ENCODE assay signal across 24 mouse cellular contexts in the genomic region with DNA sequence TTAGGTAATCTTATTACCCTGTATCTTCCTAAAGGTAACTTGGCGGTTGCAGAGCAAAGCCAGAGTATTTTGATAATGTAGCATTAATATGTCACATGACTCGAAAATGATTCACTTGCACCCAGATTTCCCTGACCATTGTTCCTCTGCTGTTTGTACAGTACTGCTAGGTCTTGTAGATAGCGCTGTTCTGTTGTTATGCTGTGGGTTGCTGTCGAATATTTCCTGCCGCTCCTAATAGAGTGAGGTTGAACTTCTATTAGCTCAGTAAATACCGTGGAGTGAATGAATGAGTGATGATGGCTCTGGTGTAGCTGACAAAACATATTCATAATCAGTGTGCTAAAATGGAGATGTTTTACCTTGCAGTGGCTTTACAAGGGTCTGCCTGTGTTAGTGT. TPM values are rescaled to one million over a fixed set of nuclear protein-coding genes. Genes with fewer than 3 reads are reported as not detected.
A peak's percentile ranks its signal among the peaks of the same experiment; 100 is the strongest.
DNase-seq lines count a peak whose midpoint lies in the region; ATAC-seq and TF ChIP-seq lines count a peak whose summit lies in the region.
"Had no signal": no experiment of that assay in that cellular context is flagged by ENCODE, and none has a peak within 500 bp of the region (broad histone marks: within the 10 kb centered on the region; RNA-seq: fewer than 3 reads in every experiment).

No protein-coding gene starts in this region.

- no peaks in the 10 kb centered on the region for H3K27me3 ChIP-seq in heart, embryonic 10.5 days (ENCODE audit: insufficient read depth, poor library complexity, severe bottlenecking)
- no peaks in the 10 kb centered on the region for H3K27me3 ChIP-seq in midbrain, embryonic 13.5 days
- no peaks in the 10 kb centered on the region for H3K27me3 ChIP-seq in midbrain, embryonic 15.5 days (replicated peaks)
- H3K27me3 ChIP-seq in neural tube, embryonic 13.5 days: no peaks in the 10 kb centered on the region
- no peaks in the 10 kb centered on the region for H3K27me3 ChIP-seq in neural tube, embryonic 15.5 days (replicated peaks)
- H3K27me3 ChIP-seq in stomach, postnatal 0 days (ENCODE audit: control insufficient read depth, insufficient read depth, low read length): no peaks in the 10 kb centered on the region
- H3K27me3 ChIP-seq: CH12.LX; embryonic facial prominence, embryonic 12.5 days; forebrain, embryonic 13.5 days; forebrain, embryonic 15.5 days had no signal

- no peaks in the 10 kb centered on the region for H3K9me3 ChIP-seq in heart, embryonic 10.5 days
- no peaks in the 10 kb centered on the region for H3K9me3 ChIP-seq in midbrain, embryonic 13.5 days
- no peaks in the 10 kb centered on the region for H3K9me3 ChIP-seq in midbrain, embryonic 15.5 days
- no peaks in the 10 kb centered on the region for H3K9me3 ChIP-seq in neural tube, embryonic 13.5 days
- H3K9me3 ChIP-seq in neural tube, embryonic 15.5 days (replicated peaks): no peaks in the 10 kb centered on the region
- no peaks in the 10 kb centered on the region for H3K9me3 ChIP-seq in stomach, postnatal 0 days (ENCODE audit: control insufficient read depth, low read length)
- H3K9me3 ChIP-seq: embryonic facial prominence, embryonic 10.5 days; embryonic facial prominence, embryonic 12.5 days; forebrain, embryonic 13.5 days; forebrain, embryonic 15.5 days; G1E had no signal

- no peak for TF ChIP-seq EP300 in stomach, postnatal 0 days (optimal IDR thresholded peaks at IDR 0.05)

- H3K4me2 ChIP-seq in midbrain, embryonic 13.5 days (replicated peaks): no peak overlapping the region
- no peak overlapping the region for H3K4me2 ChIP-seq in midbrain, embryonic 15.5 days
- no peak overlapping the region for H3K4me2 ChIP-seq in neural tube, embryonic 13.5 days
- H3K4me2 ChIP-seq in neural tube, embryonic 15.5 days: no peak overlapping the region
- no peak overlapping the region for H3K4me2 ChIP-seq in stomach, postnatal 0 days (replicated peaks; ENCODE audit: low read depth)
- H3K4me2 ChIP-seq: embryonic facial prominence, embryonic 12.5 days; forebrain, embryonic 13.5 days; forebrain, embryonic 15.5 days had no signal

- peak; percentile 3 for DNase-seq in heart, embryonic 10.5 days (ENCODE audit: low spot score)
- DNase-seq in heart, adult 11 months: no peak
- DNase-seq in stomach, postnatal 0 days (ENCODE audit: low spot score): no peak
- DNase-seq in thymus, postnatal 4 days: no peak
- DNase-seq: adrenal gland, adult 2 months; adrenal gland, postnatal 10 days; adrenal gland, postnatal 25 days; B cell, adult 2 months; cerebellum, adult 11 months; cerebellum, adult 18-20 months; cerebellum, adult 8-10 months; cerebellum, postnatal 10 days; cerebellum, postnatal 25 days had no signal

- peaks cover 18% of the 10 kb centered on the region for H3K4me1 ChIP-seq in heart, embryonic 10.5 days
- H3K4me1 ChIP-seq in midbrain, embryonic 13.5 days (replicated peaks): peaks cover 22% of the 10 kb centered on the region; the same call in 1 of the 2 replicates
- peaks cover 15% of the 10 kb centered on the region; the same call in 1 of the 2 replicates for H3K4me1 ChIP-seq in midbrain, embryonic 15.5 days
- peaks cover 32% of the 10 kb centered on the region for H3K4me1 ChIP-seq in neural tube, embryonic 13.5 days (replicated peaks)
- H3K4me1 ChIP-seq in neural tube, embryonic 15.5 days: peaks cover 25% of the 10 kb centered on the region
- no peaks in the 10 kb centered on the region for H3K4me1 ChIP-seq in stomach, postnatal 0 days (replicated peaks; ENCODE audit: control insufficient read depth, insufficient read depth)
- H3K4me1 ChIP-seq: embryonic facial prominence, embryonic 10.5 days; embryonic facial prominence, embryonic 12.5 days had no signal

- TF ChIP-seq CTCF in stomach, postnatal 0 days (IDR thresholded peaks at IDR 0.05; ENCODE audit: low read depth): no peak

- H3K9ac ChIP-seq in midbrain, embryonic 13.5 days (replicated peaks): no peak overlapping the region
- H3K9ac ChIP-seq in midbrain, embryonic 15.5 days: no peak overlapping the region
- H3K9ac ChIP-seq in neural tube, embryonic 13.5 days: no peak overlapping the region
- no peak overlapping the region for H3K9ac ChIP-seq in neural tube, embryonic 15.5 days (replicated peaks)
- H3K9ac ChIP-seq in stomach, postnatal 0 days (ENCODE audit: low read length): no peak overlapping the region
- H3K9ac ChIP-seq: embryonic facial prominence, embryonic 12.5 days; forebrain, embryonic 13.5 days; forebrain, embryonic 15.5 days had no signal

- no peak overlapping the region for H3K27ac ChIP-seq in heart, embryonic 10.5 days
- H3K27ac ChIP-seq in midbrain, embryonic 13.5 days: 0 out of 2 replicates have a peak overlapping the region, but pooled peaks have one; percentile 5
- no peak overlapping the region for H3K27ac ChIP-seq in midbrain, embryonic 15.5 days
- H3K27ac ChIP-seq in neural tube, embryonic 13.5 days (replicated peaks): 0 out of 2 replicates have a peak overlapping the region, but pooled peaks have one; percentile 10
- no peak overlapping the region for H3K27ac ChIP-seq in neural tube, embryonic 15.5 days (replicated peaks)
- no peak overlapping the region for H3K27ac ChIP-seq in stomach, postnatal 0 days (replicated peaks)
- H3K27ac ChIP-seq: embryonic facial prominence, embryonic 10.5 days; embryonic facial prominence, embryonic 12.5 days; forebrain, embryonic 13.5 days; forebrain, embryonic 15.5 days had no signal

- WGBS in heart, embryonic 10.5 days: 72% methylated on average over 6 of the region's 6 CpGs
- WGBS in midbrain, embryonic 13.5 days: 89% methylated on average over 6 of the region's 6 CpGs
- WGBS in midbrain, embryonic 15.5 days: 82% methylated on average over 6 of the region's 6 CpGs
- 82% methylated on average over 6 of the region's 6 CpGs for WGBS in neural tube, embryonic 13.5 days
- WGBS in neural tube, embryonic 15.5 days: 79% methylated on average over 6 of the region's 6 CpGs
- 56% methylated on average over 6 of the region's 6 CpGs for WGBS in stomach, postnatal 0 days

- ATAC-seq in midbrain, embryonic 13.5 days: no peak
- no peak for ATAC-seq in midbrain, embryonic 15.5 days (replicated peaks)
- ATAC-seq in neural tube, embryonic 13.5 days (ENCODE audit: low read depth): no peak
- ATAC-seq in neural tube, embryonic 15.5 days (ENCODE audit: low FRiP score): no peak
- peak; percentile 92 for ATAC-seq in stomach, postnatal 0 days (ENCODE audit: low FRiP score, low TSS enrichment)
- ATAC-seq: CD4-positive, CD25-positive, alpha-beta regulatory T cell, adult 4 months; forebrain, embryonic 13.5 days; forebrain, embryonic 15.5 days had no signal

- no peaks in the 10 kb centered on the region for H3K36me3 ChIP-seq in heart, embryonic 10.5 days
- H3K36me3 ChIP-seq in midbrain, embryonic 13.5 days: no peaks in the 10 kb centered on the region
- no peaks in the 10 kb centered on the region for H3K36me3 ChIP-seq in midbrain, embryonic 15.5 days (replicated peaks)
- no peaks in the 10 kb centered on the region for H3K36me3 ChIP-seq in neural tube, embryonic 13.5 days
- no peaks in the 10 kb centered on the region for H3K36me3 ChIP-seq in neural tube, embryonic 15.5 days
- no peaks in the 10 kb centered on the region for H3K36me3 ChIP-seq in stomach, postnatal 0 days (ENCODE audit: control insufficient read depth, insufficient read depth, low read length)
- H3K36me3 ChIP-seq: embryonic facial prominence, embryonic 10.5 days; embryonic facial prominence, embryonic 12.5 days had no signal

- no peak overlapping the region for H3K4me3 ChIP-seq in heart, embryonic 10.5 days
- H3K4me3 ChIP-seq in midbrain, embryonic 13.5 days (replicated peaks): no peak overlapping the region
- no peak overlapping the region for H3K4me3 ChIP-seq in midbrain, embryonic 15.5 days
- no peak overlapping the region for H3K4me3 ChIP-seq in neural tube, embryonic 13.5 days
- no peak overlapping the region for H3K4me3 ChIP-seq in neural tube, embryonic 15.5 days (replicated peaks)
- H3K4me3 ChIP-seq in stomach, postnatal 0 days (ENCODE audit: low read depth, low read length): no peak overlapping the region
- H3K4me3 ChIP-seq: embryonic facial prominence, embryonic 10.5 days; embryonic facial prominence, embryonic 12.5 days; forebrain, embryonic 13.5 days; forebrain, embryonic 15.5 days had no signal

RNA-seq across cellular contexts. Expression of gene Ctnnbl1, which starts 22.5 kb away (rescaled TPM):
- polyA plus RNA-seq in heart, embryonic 10.5 days (2016; fragmentation: Nextera tagmentation; extraction: Ambion mirVana): 42.5 and 59.1 TPM in 2 replicates
- polyA plus RNA-seq in midbrain, embryonic 13.5 days (2015; fragmentation: Nextera tagmentation; extraction: Ambion mirVana): 87.5 and 87.8 TPM in 2 replicates
- polyA plus RNA-seq in midbrain, embryonic 15.5 days (2015; fragmentation: Nextera tagmentation; extraction: Ambion mirVana): 68.0 and 68.2 TPM in 2 replicates
- polyA plus RNA-seq in neural tube, embryonic 13.5 days (2015; fragmentation: Nextera tagmentation; extraction: Ambion mirVana): 69.7 and 72.2 TPM in 2 replicates
- polyA plus RNA-seq in neural tube, embryonic 15.5 days (2015; fragmentation: Nextera tagmentation; extraction: Ambion mirVana): 51.3 and 52.6 TPM in 2 replicates
- 23.9 and 24.5 TPM in 2 replicates for polyA plus RNA-seq in stomach, postnatal 0 days (2015; fragmentation: Nextera tagmentation; extraction: Ambion mirVana)

Comparison
In these comparisons a context has a peak if more than half of its experiments do, and no peak if none do; other contexts are left out.
1. H3K27ac ChIP-seq: peak in midbrain, embryonic 13.5 days (single experiment) and neural tube, embryonic 13.5 days (single experiment); none in heart, embryonic 10.5 days (single experiment), midbrain, embryonic 15.5 days (single experiment), neural tube, embryonic 15.5 days (single experiment) and stomach, postnatal 0 days (single experiment).